Mouse (Mus musculus) ES-Bruce4 (cell line): Measurements from ENCODE around the gene Abcc8.

ENCODE experiments used
- EP300 ChIP-seq: IDR thresholded peaks from 2 replicates; pipeline ENCODE4 v1.6.1; 2011; ENCODE audit warnings: low read depth, low read length; ENCODE audit not compliant: insufficient read depth
- POLR2A ChIP-seq: IDR thresholded peaks from one replicate; pipeline ENCODE4 v1.8.1; 2011; ENCODE audit warnings: low read length; ENCODE audit not compliant: insufficient read depth

DNA sequence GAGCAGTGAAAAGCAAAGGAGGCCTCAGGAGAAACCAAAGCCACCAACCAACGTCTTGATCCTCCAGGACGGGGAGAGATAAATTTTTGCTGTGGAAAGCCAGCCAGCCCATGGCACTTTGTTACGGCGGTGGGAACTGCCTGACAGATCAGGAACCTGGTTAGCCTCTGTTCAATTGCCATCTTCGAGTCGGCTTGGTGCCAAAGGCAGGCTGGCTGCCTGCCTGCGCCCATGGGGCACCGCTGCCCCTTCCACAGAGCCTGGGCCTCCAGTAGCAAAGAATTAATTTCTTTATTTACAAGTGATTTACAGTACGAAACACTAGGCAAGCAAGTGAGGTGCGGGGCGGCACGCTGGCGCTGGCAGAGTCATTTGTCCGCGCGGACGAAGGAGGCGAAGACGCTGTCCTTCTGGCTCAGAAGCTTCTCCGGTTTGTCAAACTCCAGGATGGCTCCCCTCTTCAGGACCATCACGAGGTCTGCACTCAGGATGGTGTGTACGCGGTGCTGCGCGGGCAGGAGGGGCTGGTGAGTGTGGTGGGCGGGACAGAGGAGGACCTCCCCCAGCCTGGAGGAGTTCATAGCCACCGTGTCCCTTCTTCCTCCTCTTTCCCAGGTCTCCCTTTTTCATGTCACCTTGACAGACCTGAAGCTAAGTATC lies 75.4 kb downstream of the Abcc8 start:
- TF ChIP-seq EP300 (no peak), POLR2A (no peak)
